In genomic region chr17:8936603-8937002, GRCm38 (mm10) we compare ENCODE assay signal across 8 mouse cellular contexts. TPM values are rescaled to one million over a fixed set of nuclear protein-coding genes. Genes with fewer than 3 reads are reported as not detected.
A peak's percentile ranks its signal among the peaks of the same experiment; 100 is the strongest.
DNase-seq lines count a peak whose midpoint lies in the region; ATAC-seq and TF ChIP-seq lines count a peak whose summit lies in the region.
"Had no signal": no experiment of that assay in that cellular context is flagged by ENCODE, and none has a peak within 500 bp of the region (broad histone marks: within the 10 kb centered on the region; RNA-seq: fewer than 3 reads in every experiment).

No protein-coding gene starts in this region.

- H3K27ac ChIP-seq in kidney, embryonic 15.5 days = no peak overlapping the region
- H3K27ac ChIP-seq in CH12.LX (ENCODE audit: insufficient read depth, low read depth) = no peak overlapping the region
- H3K27ac ChIP-seq in cortical plate, adult 2 months (ENCODE audit: insufficient read depth, low read length) = no peak overlapping the region
- H3K27ac ChIP-seq: limb, embryonic 15.5 days had no signal

- no peak for TF ChIP-seq POLR2A in CH12.LX (IDR thresholded peaks at IDR 0.05; ENCODE audit: low read depth, low read length)
- no peak for TF ChIP-seq POLR2A in cortical plate, adult 2 months (IDR thresholded peaks at IDR 0.05; ENCODE audit: extremely low read depth, insufficient read depth, low read length)

- dilution Hi-C loops in CH12.LX (cut with MboI; ENCODE audit: extremely low pct_ligation_motif_present, extremely low pct_unique_long_range_greater_than_20kb, low sequenced_read_pairs) = no loop called here

- no peak for TF ChIP-seq EP300 in CH12.LX (IDR thresholded peaks at IDR 0.05; ENCODE audit: low read length)

- in situ Hi-C loops in CH12.LX (cut with MboI; ENCODE audit: low pct_ligation_motif_present, low pct_unique_long_range_greater_than_20kb, low sequenced_read_pairs) = no loop called here

- ATAC-seq in kidney, embryonic 15.5 days (replicated peaks; ENCODE audit: low FRiP score) = no peak

- WGBS in kidney, embryonic 15.5 days = 4% methylated on average over 4 of the region's 4 CpGs

- peak; percentile 24 for DNase-seq in kidney, adult 18-20 months
- DNase-seq in 416B (ENCODE audit: low read depth) (peak; percentile 48), CH12.LX (ENCODE audit: extremely low read depth) (peak; percentile 57)
- DNase-seq in lung, postnatal 10 days = peak; percentile 56
- no peak for DNase-seq in spleen, postnatal 36 days (ENCODE audit: low spot score in 2 of 2)

- peaks cover 5% of the 10 kb centered on the region; the same call in 1 of the 2 replicates for H3K4me1 ChIP-seq in kidney, embryonic 15.5 days
- H3K4me1 ChIP-seq in CH12.LX (ENCODE audit: control insufficient read depth in 1 of 2, insufficient read depth in 2 of 2) = no peaks in the 10 kb centered on the region
- H3K4me1 ChIP-seq in cortical plate, adult 2 months (ENCODE audit: control insufficient read depth, insufficient read depth, low read length) = no peaks in the 10 kb centered on the region; the same call in 1 of the 2 replicates
- H3K4me1 ChIP-seq: limb, embryonic 15.5 days had no signal

- TF ChIP-seq CTCF in CH12.LX (conservative IDR thresholded peaks at IDR 0.05 in 1 of 2, IDR thresholded peaks at IDR 0.05 in 1 of 2; ENCODE audit: low read depth in 2 of 2, low read length in 2 of 2) = peak in 1 of 2 experiments; percentile 92; a peak in 2 of 4 replicates
- TF ChIP-seq CTCF in cortical plate, adult 2 months (IDR thresholded peaks at IDR 0.05; ENCODE audit: extremely low read depth, insufficient read depth, low read length) = peak; percentile 53; the same call in 1 of the 2 replicates

- H3K9me3 ChIP-seq in kidney, embryonic 15.5 days (replicated peaks) = no peaks in the 10 kb centered on the region
- H3K9me3 ChIP-seq in CH12.LX (replicated peaks; ENCODE audit: low read length) = no peaks in the 10 kb centered on the region
- H3K9me3 ChIP-seq: limb, embryonic 15.5 days had no signal

- peaks cover 60% of the 10 kb centered on the region for H3K27me3 ChIP-seq in kidney, embryonic 15.5 days
- peaks cover 7% of the 10 kb centered on the region for H3K27me3 ChIP-seq in CH12.LX (replicated peaks)
- H3K27me3 ChIP-seq: limb, embryonic 15.5 days had no signal

- no peak overlapping the region for H3K4me3 ChIP-seq in kidney, embryonic 15.5 days (replicated peaks)
- no peak overlapping the region for H3K4me3 ChIP-seq in CH12.LX (replicated peaks in 1 of 3; ENCODE audit: low read depth in 2 of 3, low read length in 2 of 3, poor library complexity in 1 of 3)
- H3K4me3 ChIP-seq in cortical plate, adult 2 months (ENCODE audit: insufficient read depth, low read length) = no peak overlapping the region
- H3K4me3 ChIP-seq: limb, embryonic 15.5 days had no signal

- H3K9ac ChIP-seq in kidney, embryonic 15.5 days = no peak overlapping the region
- H3K9ac ChIP-seq in CH12.LX (ENCODE audit: insufficient read depth, low read depth) = no peak overlapping the region
- H3K9ac ChIP-seq: limb, embryonic 15.5 days had no signal

- no peak overlapping the region for H3K4me2 ChIP-seq in kidney, embryonic 15.5 days
- H3K4me2 ChIP-seq in CH12.LX (ENCODE audit: insufficient read depth, low read depth, poor library complexity, severe bottlenecking) = no peak overlapping the region
- H3K4me2 ChIP-seq: limb, embryonic 15.5 days had no signal

- no peaks in the 10 kb centered on the region for H3K79me2 ChIP-seq in CH12.LX (replicated peaks; ENCODE audit: control insufficient read depth, extremely low read depth, insufficient read depth, poor library complexity, severe bottlenecking)

- H3K36me3 ChIP-seq in kidney, embryonic 15.5 days = no peaks in the 10 kb centered on the region
- H3K36me3 ChIP-seq in CH12.LX (replicated peaks in 1 of 2; ENCODE audit: control insufficient read depth in 1 of 2, insufficient read depth in 1 of 2, low read length in 1 of 2) = no peaks in the 10 kb centered on the region
- H3K36me3 ChIP-seq: limb, embryonic 15.5 days had no signal

- TF ChIP-seq RAD21 in CH12.LX (IDR thresholded peaks at IDR 0.05; ENCODE audit: low read depth, low read length) = peak; percentile 95

TF ChIP-seq in CH12.LX, 34 proteins besides CTCF, POLR2A, EP300 and RAD21:
- no peak for TF ChIP-seq USF2 (conservative IDR thresholded peaks at IDR 0.05; ENCODE audit: low read depth, low read length)
- TF ChIP-seq ZC3H11A (IDR thresholded peaks at IDR 0.05; ENCODE audit: low read depth, low read length) = peak; percentile 54
- TF ChIP-seq PAX5 (IDR thresholded peaks at IDR 0.05; ENCODE audit: low read length) = no peak
- TF ChIP-seq ELF1 (IDR thresholded peaks at IDR 0.05; ENCODE audit: low read depth, low read length) = no peak
- TF ChIP-seq JUN (IDR thresholded peaks at IDR 0.05; ENCODE audit: insufficient read depth, low read depth, low read length) = no peak
- no peak for TF ChIP-seq MXI1 (IDR thresholded peaks at IDR 0.05; ENCODE audit: low read depth, low read length)
- peak; percentile 79 for TF ChIP-seq SMC3 (IDR thresholded peaks at IDR 0.05; ENCODE audit: low read depth, low read length)
- no peak for TF ChIP-seq JUND (conservative IDR thresholded peaks at IDR 0.05; ENCODE audit: low read depth, low read length)
- TF ChIP-seq MEF2A (IDR thresholded peaks at IDR 0.05; ENCODE audit: borderline replicate concordance, low read depth, low read length) = no peak
- TF ChIP-seq NELFE (IDR thresholded peaks at IDR 0.05; ENCODE audit: low read depth, low read length) = no peak
- 0 out of 2 replicates have a peak, but pooled peaks have one; percentile 21 for TF ChIP-seq ZNF384 (IDR thresholded peaks at IDR 0.05; ENCODE audit: low read depth, low read length)

RNA-seq across cellular contexts. Expression of gene 1700010I14Rik, which starts 51.5 kb away (rescaled TPM):
- 2.1 and 2.3 TPM in 2 replicates for polyA plus RNA-seq in kidney, embryonic 15.5 days (2015; fragmentation: Nextera tagmentation; extraction: Ambion mirVana)
- total RNA-seq in CH12.LX (2012; rRNA removed) (2.7 and 3.4 TPM in 2 replicates), CH12.LX (2014; rRNA removed) (3.4 and 3.5 TPM in 2 replicates)
- polyA plus RNA-seq in CH12.LX (2012; ENCODE audit: insufficient read length, low read depth) = 6.5 and 7.2 TPM in 2 replicates
- 0.73 and 0.83 TPM in 2 replicates for polyA plus RNA-seq in cortical plate, adult 2 months (2012; rRNA removed)

Comparison
In these comparisons a context has a peak if more than half of its experiments do, and no peak if none do; other contexts are left out.
1. DNase-seq: peak in kidney, adult 18-20 months (single experiment), 416B (single experiment), CH12.LX (single experiment) and lung, postnatal 10 days (single experiment); none in spleen, postnatal 36 days (0 of 2).